Mouse (Mus musculus): ENCODE data around the gene Dock8.

Gene Dock8

GRCm38 (mm10) chr19:25187681-25188080, 188.3 kb downstream of the Dock8 start:
- 66% methylated on average over 18 of the region's 18 CpGs for WGBS

DNA sequence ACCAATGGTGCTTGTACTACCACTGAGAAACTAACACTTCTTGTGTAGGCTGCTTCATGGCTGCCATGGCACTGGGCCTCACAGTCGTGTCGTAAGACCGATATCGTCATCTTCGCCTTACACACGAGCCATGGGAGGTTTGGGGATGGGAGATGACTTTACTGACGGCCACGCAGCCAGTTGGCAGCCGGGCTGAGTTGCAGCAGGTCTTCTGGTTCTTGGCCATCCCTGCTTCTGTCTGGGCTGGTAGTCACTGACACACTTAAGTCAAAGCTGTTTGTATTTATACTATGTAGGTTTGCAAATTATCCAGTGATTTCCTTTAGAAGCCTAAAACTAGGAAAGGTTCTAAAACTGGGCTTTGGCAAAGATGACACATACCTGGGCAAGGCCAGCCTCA, 194.4 kb downstream of the Dock8 start:
- WGBS, result 95% methylated on average over 9 of the region's 9 CpGs

DNA sequence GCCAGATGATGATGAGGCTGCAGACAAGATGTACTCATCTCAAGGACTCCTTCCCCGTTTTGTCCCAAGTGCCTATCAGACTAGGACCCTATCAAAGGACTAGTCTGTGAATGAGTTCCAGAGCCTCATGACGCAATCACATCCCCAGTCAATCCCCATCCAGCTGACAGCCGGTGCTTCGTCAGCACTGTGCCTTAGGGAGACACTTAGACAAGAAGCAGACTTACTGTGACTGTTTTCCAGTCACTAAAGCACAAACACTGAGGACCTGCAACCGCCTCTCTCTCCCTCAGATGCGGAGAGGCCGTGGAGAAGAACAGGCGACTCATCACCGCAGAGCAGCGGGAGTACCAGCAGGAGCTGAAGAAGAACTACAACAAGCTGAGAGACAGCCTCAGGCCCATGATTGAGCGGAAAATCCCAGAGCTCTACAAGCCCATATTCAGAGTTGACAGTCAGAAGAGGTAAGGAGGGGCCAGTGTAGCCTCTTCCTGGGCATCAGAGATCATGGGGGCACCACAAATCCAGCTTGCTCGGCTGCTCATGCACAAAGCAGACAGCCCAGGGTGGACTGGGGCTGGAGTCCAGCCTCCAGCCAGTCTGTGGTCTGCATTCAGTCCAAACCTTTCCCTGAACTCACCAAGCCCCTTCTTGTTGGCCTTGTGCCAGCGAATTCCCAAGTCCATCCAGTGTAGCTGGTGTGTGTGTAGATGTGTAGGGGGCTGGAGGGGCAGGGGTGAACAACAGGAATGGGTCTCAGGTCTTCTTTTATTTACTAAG, 200.9 kb downstream of the Dock8 start:
- 77% methylated on average over 13 of the region's 13 CpGs for WGBS

DNA sequence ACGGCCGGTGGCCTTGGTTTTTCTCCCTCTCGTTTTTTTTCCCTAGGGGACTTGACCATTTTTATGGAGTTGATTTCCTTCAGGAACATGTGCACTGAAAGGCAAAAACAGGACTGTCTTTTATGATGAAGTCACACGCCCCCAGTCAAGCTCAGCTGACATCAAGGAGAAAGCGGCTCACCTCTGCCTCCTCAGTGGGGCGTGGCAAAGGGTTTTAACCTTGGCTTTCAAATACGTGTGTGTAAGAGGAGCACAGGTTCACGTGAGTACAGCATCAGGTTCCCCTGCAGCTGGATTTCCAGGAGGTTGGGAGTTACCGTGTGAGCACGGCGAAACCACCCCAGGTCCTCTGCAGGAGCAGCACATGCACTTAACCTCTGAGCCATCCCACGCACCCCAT, 203.7 kb downstream of the Dock8 start:
- 89% methylated on average over 12 of the region's 12 CpGs for WGBS

DNA sequence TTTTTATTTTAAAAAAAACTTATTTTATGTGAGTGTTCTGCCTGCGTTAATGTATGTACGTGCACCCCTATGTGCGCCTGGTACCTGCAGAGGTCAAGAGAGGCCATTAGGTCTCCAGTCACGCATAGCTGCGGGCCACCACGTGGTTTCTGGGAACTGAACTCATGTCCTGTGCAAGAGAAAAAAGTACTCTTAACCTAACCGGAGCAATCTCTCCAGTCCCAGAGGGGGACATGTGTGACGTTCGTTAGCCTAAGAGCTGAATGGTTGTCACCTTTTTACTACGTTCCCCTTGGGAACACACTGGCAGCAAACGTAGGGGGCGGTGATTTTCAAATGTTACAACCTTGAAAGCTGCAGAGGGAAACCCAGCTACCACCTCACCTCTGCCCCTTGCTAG, 207.6 kb downstream of the Dock8 start:
- 86% methylated on average over 12 of the region's 12 CpGs for WGBS

- WGBS, result 24% methylated on average over 23 of the region's 23 CpGs
Measured at GRCm38 (mm10) chr19:25207731-25208361, 208.5 kb downstream of the Dock8 start.

DNA sequence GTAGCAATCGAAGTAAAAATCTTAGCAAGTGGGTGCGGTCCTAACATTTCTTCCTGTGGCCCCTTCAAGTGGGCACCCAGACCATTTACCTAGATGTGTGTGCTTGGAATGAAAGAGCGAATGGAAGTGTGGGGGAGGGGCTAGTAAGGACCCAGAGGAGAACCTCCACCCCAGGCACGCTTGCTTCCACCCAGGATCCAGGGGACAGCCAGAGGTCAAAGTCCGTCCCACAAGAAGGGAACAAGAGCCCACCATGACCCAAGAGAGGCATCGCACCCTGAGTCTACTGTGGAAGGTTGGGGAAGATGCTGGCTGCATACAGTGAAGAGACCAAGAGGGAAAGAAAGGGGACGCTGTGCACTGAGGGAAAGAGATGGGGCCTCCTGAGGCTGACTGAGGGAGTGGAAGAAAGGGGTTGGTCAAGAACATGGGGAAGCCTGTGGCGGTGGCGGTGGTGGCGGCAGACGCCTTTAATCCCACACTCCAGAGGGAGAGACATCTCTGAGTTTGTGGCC, 209.3 kb downstream of the Dock8 start:
- WGBS, result 81% methylated on average over 11 of the region's 11 CpGs

DNA sequence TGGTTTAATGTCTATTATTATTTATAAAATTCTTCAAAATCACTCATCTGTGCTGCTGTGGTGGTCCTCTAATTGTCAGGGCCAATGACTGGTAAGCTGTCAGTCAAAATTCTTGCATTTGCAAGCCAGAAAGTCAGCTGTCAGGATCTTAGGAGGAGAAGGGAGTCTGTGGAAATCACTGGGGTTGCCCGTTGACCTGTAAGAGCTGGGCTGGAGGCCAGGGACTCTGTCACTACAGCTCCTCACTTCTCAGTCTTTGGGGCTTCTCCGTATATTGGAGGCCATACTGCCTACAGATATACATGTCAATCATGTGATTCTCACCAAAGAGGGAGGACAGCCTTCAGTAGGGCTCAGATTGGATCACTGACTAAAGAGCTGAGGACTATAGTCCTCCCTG, 221.3 kb downstream of the Dock8 start:
- 90% methylated on average over 2 of the region's 2 CpGs for WGBS

DNA sequence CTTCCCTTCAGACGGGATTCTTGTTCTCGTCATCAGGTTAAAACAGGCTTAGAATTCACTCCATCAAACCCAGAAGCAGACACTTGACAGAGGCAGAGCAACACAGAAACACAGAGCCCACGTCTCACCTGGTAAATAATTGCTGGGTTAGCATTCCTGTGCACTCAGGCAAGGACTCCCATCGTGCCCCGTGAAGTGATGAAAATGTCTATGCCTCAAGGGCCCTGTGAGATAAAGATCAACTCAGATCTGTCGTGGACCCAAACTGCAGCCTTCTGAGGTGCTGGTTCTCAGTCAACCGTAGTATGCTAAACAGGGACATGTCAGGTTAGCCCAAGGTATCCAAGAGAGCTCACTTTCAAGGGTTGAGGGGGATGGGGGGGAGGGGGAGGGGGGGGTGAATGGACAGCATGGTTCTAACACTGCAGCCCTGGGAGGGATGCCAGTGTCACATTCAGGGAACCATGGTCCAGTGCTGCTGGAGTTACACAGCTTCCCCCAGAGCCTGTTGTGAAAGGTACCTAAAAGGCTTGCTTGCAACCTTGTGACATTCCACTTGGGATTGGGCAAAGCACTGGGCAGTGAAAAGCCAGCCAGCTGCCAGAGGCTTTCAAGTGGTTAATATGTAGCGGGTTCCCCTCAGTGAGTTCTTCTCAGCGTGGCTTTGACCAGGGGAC, 222.8 kb downstream of the Dock8 start:
- WGBS, result 88% methylated on average over 9 of the region's 9 CpGs

DNA sequence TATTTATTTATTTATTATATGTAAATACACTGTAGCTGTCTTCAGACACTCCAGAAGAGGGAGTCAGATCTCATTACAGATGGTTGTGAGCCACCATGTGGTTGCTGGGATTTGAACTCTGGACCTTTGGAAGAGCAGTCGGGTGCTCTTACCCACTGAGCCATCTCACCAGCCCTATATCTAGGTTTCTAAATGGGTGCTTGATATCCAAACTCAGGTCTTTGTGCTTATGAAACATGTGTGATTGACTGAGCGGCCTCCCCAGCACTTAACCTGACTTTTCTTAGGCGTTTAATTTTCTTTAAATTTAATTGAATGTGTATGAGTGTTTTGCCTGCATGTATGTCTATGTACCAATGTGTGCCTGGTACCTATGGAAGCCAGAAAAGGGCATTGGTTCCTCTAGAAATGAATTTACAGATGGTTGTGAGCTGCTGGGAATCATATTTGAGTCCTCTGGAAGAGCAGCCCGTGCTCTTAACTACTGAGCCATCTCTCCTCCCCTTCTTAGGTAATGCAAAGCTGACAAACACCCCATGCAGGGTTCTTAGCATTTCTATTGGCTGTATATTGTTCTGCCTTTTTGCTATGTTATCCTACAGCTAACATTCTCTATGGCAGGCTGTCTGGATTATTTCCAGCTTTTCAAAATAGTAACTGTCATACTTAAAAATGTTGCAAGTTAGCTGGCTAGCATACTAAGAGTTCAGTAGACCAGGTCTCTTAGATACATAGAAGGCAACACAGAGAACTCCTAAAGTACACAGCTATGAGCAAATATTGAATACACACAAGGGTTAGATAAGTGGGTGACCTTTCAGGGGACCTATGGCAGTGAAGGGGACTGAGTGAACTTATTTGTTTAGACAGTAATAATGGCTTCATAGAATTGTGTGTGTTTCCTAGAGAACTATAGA, 231.0 kb downstream of the Dock8 start:
- WGBS, result 83% methylated on average over 4 of the region's 4 CpGs

- WGBS, result 79% methylated on average over 4 of the region's 4 CpGs
Measured at GRCm38 (mm10) chr19:25230975-25231334, 231.6 kb downstream of the Dock8 start.

GRCm38 (mm10) chr19:25232032-25232431, 232.7 kb downstream of the Dock8 start:
- WGBS, result 63% methylated on average over 10 of the region's 10 CpGs

- WGBS, result under 1% methylated on average over 76 of the region's 76 CpGs
Measured at GRCm38 (mm10) chr19:25236596-25237491, 237.5 kb downstream of the Dock8 start, which contains the start of gene Kank1. Kank1 (plus strand) TSS chr19:25236975.

DNA sequence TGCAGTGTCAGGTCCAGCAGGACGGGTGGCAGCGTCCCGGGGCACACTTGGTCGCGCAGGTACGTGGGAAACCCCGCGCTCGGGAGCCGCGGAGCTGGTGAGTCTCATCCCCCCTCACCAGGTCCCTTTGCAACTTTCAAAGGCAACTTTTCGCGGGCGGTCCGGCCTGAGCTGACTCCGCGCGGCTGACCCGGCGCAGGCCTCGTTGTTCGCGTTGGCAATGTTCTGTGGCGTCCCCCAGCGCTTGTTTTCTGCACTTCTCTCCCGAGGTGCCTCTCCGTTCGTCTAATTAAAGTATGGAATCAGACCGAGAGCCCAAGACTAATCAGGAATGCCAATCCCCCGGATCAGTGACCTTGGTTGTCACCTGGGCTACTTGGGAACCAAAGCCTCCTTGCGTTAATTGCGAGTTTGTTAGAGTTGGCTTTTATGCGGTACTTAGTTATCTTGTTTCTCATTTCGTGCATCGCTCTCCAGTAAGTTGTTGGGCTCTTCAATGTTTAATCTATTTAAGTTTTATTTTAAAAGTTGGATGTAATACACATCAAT, 238.2 kb downstream of the Dock8 start:
- WGBS, result under 1% methylated on average over 35 of the region's 35 CpGs

DNA sequence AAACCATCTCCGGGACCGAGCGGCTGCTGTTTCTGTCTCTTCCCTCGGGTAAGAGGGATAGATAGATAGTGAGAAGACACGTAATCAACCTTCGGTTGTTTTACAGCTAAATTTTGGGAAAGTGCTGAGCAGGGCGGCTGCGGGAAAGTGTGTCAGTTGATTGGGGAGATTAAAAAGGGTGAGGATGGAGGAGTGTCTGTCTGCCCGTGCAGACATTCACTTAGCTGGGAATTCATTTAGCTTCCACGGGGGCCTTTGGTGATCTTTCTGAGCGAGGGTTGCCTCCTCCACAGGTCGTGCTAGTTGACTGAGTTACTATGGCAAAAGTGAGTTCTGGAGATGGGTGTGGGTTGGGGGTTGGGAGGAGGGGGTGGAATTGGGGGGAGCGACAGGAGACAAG, 238.8 kb downstream of the Dock8 start:
- 7% methylated on average over 13 of the region's 13 CpGs for WGBS

- WGBS, result 90% methylated on average over 4 of the region's 4 CpGs
Measured at GRCm38 (mm10) chr19:25243566-25243965, 244.2 kb downstream of the Dock8 start.

DNA sequence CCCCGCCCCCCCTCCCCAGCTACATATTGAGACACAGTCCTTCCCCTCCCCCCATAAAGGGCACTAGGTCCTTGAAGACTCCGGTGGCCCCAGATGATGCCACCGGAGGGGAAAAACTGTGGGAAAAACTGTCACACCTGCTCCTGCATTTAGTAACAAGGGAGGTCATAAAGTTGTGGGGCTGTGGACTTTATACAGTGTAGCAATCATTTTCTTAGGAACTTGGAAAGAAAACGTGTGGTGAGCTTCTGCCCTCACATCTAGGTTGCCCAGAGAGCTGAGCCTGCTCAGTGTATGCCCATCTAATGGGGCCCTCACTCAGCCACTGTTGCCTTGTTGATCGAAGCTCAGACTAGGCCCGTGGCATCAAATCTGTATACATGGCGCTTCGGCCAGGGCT, 246.7 kb downstream of the Dock8 start:
- 93% methylated on average over 8 of the region's 8 CpGs for WGBS

DNA sequence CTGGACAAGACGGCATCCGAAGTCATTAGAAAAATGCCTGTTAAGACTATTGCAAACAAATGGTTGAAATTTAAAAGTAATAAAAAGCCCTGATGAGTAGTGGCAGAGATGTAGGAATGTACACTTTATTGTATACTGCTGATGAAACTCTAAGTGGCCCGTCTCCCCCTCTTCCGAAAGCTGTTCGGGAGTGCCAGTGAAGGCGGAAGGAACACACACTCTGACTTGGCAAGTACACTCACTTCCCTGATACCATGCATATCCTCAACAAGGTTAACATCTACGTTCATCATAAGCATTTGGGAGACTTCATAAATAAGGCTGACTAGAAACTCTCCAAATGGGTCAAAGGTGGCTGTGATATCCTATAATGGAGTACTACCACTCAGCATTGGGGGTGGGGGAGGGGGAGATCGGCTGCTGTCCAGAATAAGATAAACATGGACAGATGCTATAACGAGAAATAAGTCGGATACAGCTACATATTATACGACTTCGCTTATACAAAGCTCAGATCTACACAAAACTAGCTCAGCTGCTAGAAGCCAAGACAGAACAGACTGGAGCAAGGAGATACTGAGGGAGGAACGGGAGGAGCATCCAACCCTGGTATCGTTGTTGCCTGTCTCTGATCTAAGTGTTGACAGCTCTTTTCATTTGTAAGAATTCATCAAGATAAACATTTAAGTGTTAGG, 248.7 kb downstream of the Dock8 start:
- WGBS, result 72% methylated on average over 14 of the region's 14 CpGs

- 36% methylated on average over 13 of the region's 13 CpGs for WGBS
Measured at GRCm38 (mm10) chr19:25249230-25249629, 249.9 kb downstream of the Dock8 start.
